Mouse (Mus musculus) limb, embryonic 14.5 days (tissue): ENCODE data around the gene Mrpl42. TPM values are rescaled to one million over a fixed set of nuclear protein-coding genes. Genes with fewer than 3 reads are reported as not detected.

Source experiments
- ATAC-seq: fragments of 200-750 bp; cut with Nextera tagmentation; 2 replicates; pipeline ENCODE4 v1.8.0; 2017; ENCODE audit warnings: low read depth, moderate number of reproducible peaks, moderate TSS enrichment; ENCODE audit not compliant: low FRiP score
- DNase-seq: peaks from one replicate; pipeline ENCODE4 v3.0.0-alpha.2; 2015; ENCODE audit warnings: low spot score
- H3K27ac ChIP-seq: fragments of 300-500 bp; sonication (generic); replicated peaks from 2 replicates; pipeline ENCODE4 v1.5.1; 2014; ENCODE audit warnings: low read depth, mild to moderate bottlenecking, low read length, moderate library complexity, mixed read lengths
- H3K27me3 ChIP-seq: fragments of 300-500 bp; sonication (generic); 2 replicates; pipeline ENCODE4 v1.6.1; 2014; ENCODE audit warnings: low read length, mixed read lengths; ENCODE audit not compliant: control insufficient read depth, insufficient read depth
- H3K36me3 ChIP-seq: fragments of 300-500 bp; sonication (generic); 2 replicates; pipeline ENCODE4 v1.6.1; 2014; ENCODE audit warnings: mild to moderate bottlenecking, low read length, moderate library complexity, mixed read lengths; ENCODE audit not compliant: control insufficient read depth, insufficient read depth
- H3K4me1 ChIP-seq: fragments of 300-500 bp; sonication (generic); 2 replicates; pipeline ENCODE4 v1.6.1; 2014; ENCODE audit warnings: antibody characterized with exemption, low read length, mixed read lengths; ENCODE audit not compliant: control insufficient read depth, insufficient read depth
- H3K4me2 ChIP-seq: fragments of 300-500 bp; sonication (generic); replicated peaks from 2 replicates; pipeline ENCODE4 v1.6.1; 2014; ENCODE audit warnings: low read depth, mild to moderate bottlenecking, low read length, moderate library complexity; ENCODE audit not compliant: severe bottlenecking
- H3K4me3 ChIP-seq: fragments of 300-500 bp; sonication (generic); replicated peaks from 2 replicates; pipeline ENCODE4 v1.5.1; 2014; ENCODE audit warnings: low read length
- H3K9ac ChIP-seq: fragments of 300-500 bp; sonication (generic); 2 replicates; pipeline ENCODE4 v1.6.1; 2014; ENCODE audit warnings: mild to moderate bottlenecking, low read depth, low read length, moderate library complexity; ENCODE audit not compliant: severe bottlenecking
- H3K9me3 ChIP-seq: fragments of 300-500 bp; sonication (generic); 2 replicates; pipeline ENCODE4 v1.6.1; 2016; ENCODE audit warnings: low read length; ENCODE audit not compliant: control insufficient read depth
- POLR2A ChIP-seq: fragments of 200-500 bp; IDR thresholded peaks from 2 replicates; pipeline ENCODE4 v1.8.0; 2012; ENCODE audit warnings: inconsistent platforms, mild to moderate bottlenecking, moderate library complexity, borderline replicate concordance; ENCODE audit not compliant: insufficient read depth, insufficient read length; ENCODE audit errors: extremely low read depth
- WGBS: fragments of 180-500 bp; shearing (Covaris S2); extraction: QIAGEN DNeasy Blood & Tissue Kit; methylation state at CpG from one replicate; pipeline ENCODE4 v1.1.7; 2014; 5-methylcytosine and 5-hydroxymethylcytosine counted together
- polyA plus RNA-seq, 2 experiments: library from polyadenylated mRNA; depleted of rRNA in 1 of 2; stranded (reverse) in 1 of 2; unstranded in 1 of 2; fragments of >200 nt; fragmentation: Nextera tagmentation in 1 of 2; extraction: Ambion mirVana in 1 of 2; gene quantifications; 2 replicates each; pipeline versions ENCODE4 v1.2.1 to v1.2.3; 2012 to 2014

The Mrpl42 gene
- polyA plus RNA-seq, 2 experiments = 184 to 314 TPM

GRCm38 (mm10) chr10:95489653-95490052 lies 12.1 kb downstream of the Mrpl42 start:
- no peaks in the 10 kb centered on the region for H3K9me3 ChIP-seq
- 83% methylated on average over 2 of the region's 2 CpGs for WGBS
- no peak overlapping the region for H3K9ac ChIP-seq
- no peaks in the 10 kb centered on the region for H3K27me3 ChIP-seq
- no peak for TF ChIP-seq POLR2A
- no peaks in the 10 kb centered on the region for H3K4me1 ChIP-seq
- no peak for ATAC-seq
- H3K4me3 ChIP-seq = no peak overlapping the region
- H3K27ac ChIP-seq = no peak overlapping the region
- no peak overlapping the region for H3K4me2 ChIP-seq
- H3K36me3 ChIP-seq = peaks cover 88% of the 10 kb centered on the region
- no peak for DNase-seq

GRCm38 (mm10) chr10:95477516-95477915 lies 24.2 kb downstream of the Mrpl42 start:
- ATAC-seq = no peak
- 83% methylated on average over 11 of the region's 11 CpGs for WGBS
- peaks cover 20% of the 10 kb centered on the region for H3K36me3 ChIP-seq

GRCm38 (mm10) chr10:95475923-95476322 lies 25.8 kb downstream of the Mrpl42 start:
- Histone ChIP-seq H3K36me3 (peaks cover 10% of the 10 kb centered on the region), H3K4me1 (no peaks in the 10 kb centered on the region), H3K9me3 (no peaks in the 10 kb centered on the region), H3K27ac (no peak overlapping the region), H3K27me3 (no peaks in the 10 kb centered on the region), H3K4me2 (no peak overlapping the region), H3K9ac (no peak overlapping the region), H3K4me3 (no peak overlapping the region)
- TF ChIP-seq POLR2A = no peak
- 12% methylated on average over 10 of the region's 10 CpGs for WGBS
- peak; percentile 88 for DNase-seq
- peak; percentile 78; the same call in 1 of the 2 replicates for ATAC-seq

More at GRCm38 (mm10) chr10:95477516-95477915, 24.2 kb downstream of the Mrpl42 start:
- TF ChIP-seq POLR2A = no peak
- no peaks in the 10 kb centered on the region for H3K27me3 ChIP-seq
- H3K4me2 ChIP-seq = no peak overlapping the region
- no peak overlapping the region for H3K27ac ChIP-seq
- no peaks in the 10 kb centered on the region for H3K4me1 ChIP-seq
- H3K9ac ChIP-seq = no peak overlapping the region
- no peaks in the 10 kb centered on the region for H3K9me3 ChIP-seq
- no peak for DNase-seq
- no peak overlapping the region for H3K4me3 ChIP-seq

GRCm38 (mm10) chr10:95471889-95472547 lies 29.7 kb downstream of the Mrpl42 start:
- no peaks in the 10 kb centered on the region for H3K4me1 ChIP-seq
- no peaks in the 10 kb centered on the region for H3K9me3 ChIP-seq
- DNase-seq (no peak), ATAC-seq (no peak)
- no peak overlapping the region for H3K27ac ChIP-seq
- H3K36me3 ChIP-seq = no peaks in the 10 kb centered on the region
- no peak overlapping the region for H3K9ac ChIP-seq
- H3K4me3 ChIP-seq = no peak overlapping the region
- H3K27me3 ChIP-seq = no peaks in the 10 kb centered on the region
- no peak for TF ChIP-seq POLR2A
- 87% methylated on average over 11 of the region's 11 CpGs for WGBS
- no peak overlapping the region for H3K4me2 ChIP-seq

- no peak for TF ChIP-seq POLR2A
- no peak overlapping the region for H3K4me3 ChIP-seq
- DNase-seq (no peak), ATAC-seq (no peak)
- no peak overlapping the region for H3K4me2 ChIP-seq
- H3K9me3 ChIP-seq = no peaks in the 10 kb centered on the region
- WGBS = 63% methylated on average over 3 of the region's 3 CpGs
- H3K9ac ChIP-seq = no peak overlapping the region
- no peaks in the 10 kb centered on the region for H3K4me1 ChIP-seq
- H3K27ac ChIP-seq = no peak overlapping the region
- no peaks in the 10 kb centered on the region for H3K36me3 ChIP-seq
- no peaks in the 10 kb centered on the region for H3K27me3 ChIP-seq
Measured at GRCm38 (mm10) chr10:95471186-95471585, 30.6 kb downstream of the Mrpl42 start.

GRCm38 (mm10) chr10:95468894-95469293 lies 32.8 kb downstream of the Mrpl42 start:
- WGBS = 56% methylated on average over 4 of the region's 4 CpGs
- H3K9me3 ChIP-seq = no peaks in the 10 kb centered on the region
- H3K36me3 ChIP-seq = no peaks in the 10 kb centered on the region
- ATAC-seq (no peak), DNase-seq (no peak)
- no peak overlapping the region for H3K9ac ChIP-seq
- no peak overlapping the region for H3K27ac ChIP-seq
- no peaks in the 10 kb centered on the region for H3K4me1 ChIP-seq
- no peak for TF ChIP-seq POLR2A
- H3K4me2 ChIP-seq = no peak overlapping the region
- no peaks in the 10 kb centered on the region for H3K27me3 ChIP-seq
- H3K4me3 ChIP-seq = no peak overlapping the region
